Mouse (Mus musculus): ENCODE results near the gene Pxmp4.

The Pxmp4 gene

GRCm38 (mm10) chr2:154546711-154547110 is 56.8 kb downstream of the Pxmp4 start, which contains the start of gene 1700003F12Rik:
Gene 1700003F12Rik (plus strand): TSS chr2:154547085.
- DNase-seq (ENCODE audit: low spot score), result no peak

- peak; percentile 43 for DNase-seq (ENCODE audit: low spot score)
These were observed 59.8 kb downstream of the Pxmp4 start for GRCm38 (mm10) chr2:154543567-154544347.

- no peak for DNase-seq (ENCODE audit: low spot score)
These were observed 61.9 kb downstream of the Pxmp4 start for GRCm38 (mm10) chr2:154541630-154542029.

GRCm38 (mm10) chr2:154539720-154540119 is 63.8 kb downstream of the Pxmp4 start:
- no peak for DNase-seq (ENCODE audit: low spot score)

- DNase-seq (ENCODE audit: low spot score), result no peak
These were observed 64.8 kb downstream of the Pxmp4 start for GRCm38 (mm10) chr2:154538710-154539109.

GRCm38 (mm10) chr2:154538310-154538709 is 65.2 kb downstream of the Pxmp4 start:
- DNase-seq (ENCODE audit: low spot score), result no peak
